Mouse (Mus musculus) lung, embryonic 16.5 days (tissue): ENCODE measurements around the gene Brms1. TPM values are rescaled to one million over a fixed set of nuclear protein-coding genes. Genes with fewer than 3 reads are reported as not detected.
A peak's percentile ranks its signal among the peaks of the same experiment; 100 is the strongest.

Experiments
- ATAC-seq: fragments of 200-750 bp; cut with Nextera tagmentation; 2 replicates; pipeline ENCODE4 v1.8.0; 2017; ENCODE audit warnings: low read depth, mild to moderate bottlenecking, moderate library complexity
- H3K27ac ChIP-seq: fragments of 300-500 bp; sonication (generic); 2 replicates; pipeline ENCODE4 v1.5.1; 2014; ENCODE audit warnings: mild to moderate bottlenecking, control low read depth, low read length
- H3K27me3 ChIP-seq: fragments of 300-500 bp; sonication (generic); 2 replicates; pipeline ENCODE4 v1.6.1; 2014; ENCODE audit warnings: low read depth, low read length, mixed read lengths; ENCODE audit not compliant: control insufficient read depth, insufficient read depth
- H3K36me3 ChIP-seq: fragments of 300-500 bp; sonication (generic); 2 replicates; pipeline ENCODE4 v1.6.1; 2014; ENCODE audit warnings: low read length; ENCODE audit not compliant: control insufficient read depth, insufficient read depth
- H3K4me1 ChIP-seq: fragments of 300-500 bp; sonication (generic); replicated peaks from 2 replicates; pipeline ENCODE4 v1.6.1; 2014; ENCODE audit warnings: low read length, mixed read lengths; ENCODE audit not compliant: control insufficient read depth, insufficient read depth
- H3K4me2 ChIP-seq: fragments of 300-500 bp; sonication (generic); 2 replicates; pipeline ENCODE4 v1.6.1; 2014; ENCODE audit warnings: low read depth, low read length, control low read depth
- H3K4me3 ChIP-seq: fragments of 300-500 bp; sonication (generic); 2 replicates; pipeline ENCODE4 v1.5.1; 2014; ENCODE audit warnings: mild to moderate bottlenecking, low read length, control low read depth
- H3K9ac ChIP-seq: fragments of 300-500 bp; sonication (generic); 2 replicates; pipeline ENCODE4 v1.6.1; 2014; ENCODE audit warnings: low read length, control low read depth
- H3K9me3 ChIP-seq: fragments of 300-500 bp; sonication (generic); 2 replicates; pipeline ENCODE4 v1.6.1; 2016; ENCODE audit warnings: low read length; ENCODE audit not compliant: control insufficient read depth
- WGBS: fragments of 180-500 bp; shearing (Covaris S2); extraction: QIAGEN DNeasy Blood & Tissue Kit; methylation state at CpG from one replicate; pipeline ENCODE4 v1.1.7; 2014; 5-methylcytosine and 5-hydroxymethylcytosine counted together
- polyA plus RNA-seq: library from polyadenylated mRNA; unstranded; fragments of >200 nt; fragmentation: Nextera tagmentation; extraction: Ambion mirVana; gene quantifications from 2 replicates; pipeline ENCODE4 v1.2.1, GENCODE M21; 2015

Brms1 gene
- polyA plus RNA-seq, 1 experiment from 2014 or later = 41.6 TPM

- Histone ChIP-seq H3K36me3 (no peaks in the 10 kb centered on the region), H3K27me3 (no peaks in the 10 kb centered on the region), H3K4me2 (no peak overlapping the region), H3K9ac (no peak overlapping the region), H3K4me3 (no peak overlapping the region), H3K9me3 (no peaks in the 10 kb centered on the region), H3K4me1 (peaks cover 20% of the 10 kb centered on the region), H3K27ac (no peak overlapping the region)
- ATAC-seq = no peak
- 78% methylated on average over 4 of the region's 4 CpGs for WGBS
These were observed 4.6 kb upstream of the Brms1 start for GRCm38 (mm10) chr19:5036577-5036976.

- ATAC-seq = peak; percentile 40
- H3K9ac ChIP-seq = peak overlapping the region; percentile 96
- H3K9me3 ChIP-seq = no peaks in the 10 kb centered on the region
- peak overlapping the region; percentile 97 for H3K4me3 ChIP-seq
- H3K27ac ChIP-seq = peak overlapping the region; percentile 82
- H3K4me2 ChIP-seq = peak overlapping the region; percentile 99
- no peaks in the 10 kb centered on the region for H3K36me3 ChIP-seq
- WGBS = 1% methylated on average over 32 of the region's 32 CpGs
- H3K4me1 ChIP-seq = peaks cover 25% of the 10 kb centered on the region
- no peaks in the 10 kb centered on the region for H3K27me3 ChIP-seq
These were observed 3.2 kb upstream of the Brms1 start for GRCm38 (mm10) chr19:5037678-5038571.

- Histone ChIP-seq H3K4me1 (peaks cover 25% of the 10 kb centered on the region), H3K4me2 (peak within 1 kb of the TSS; percentile 99), H3K9ac (peak within 1 kb of the TSS; percentile 96), H3K9me3 (no peaks in the 10 kb centered on the region), H3K27ac (peak within 1 kb of the TSS; percentile 82), H3K4me3 (peak within 1 kb of the TSS; percentile 97), H3K36me3 (no peaks in the 10 kb centered on the region), H3K27me3 (no peaks in the 10 kb centered on the region)
- WGBS = under 1% methylated on average over 43 of the region's 44 CpGs
- ATAC-seq = peak; percentile 94
These were observed 2.4 kb upstream of the Brms1 start, which contains the start of the genes B4gat1 and AC124502.3 for GRCm38 (mm10) chr19:5038709-5039156. TSS of gene B4gat1 (plus strand) at chr19:5038826. TSS of gene AC124502.3 (plus strand) at chr19:5038891.

- peak overlapping the region; percentile 97 for H3K4me3 ChIP-seq
- peaks cover 25% of the 10 kb centered on the region for H3K4me1 ChIP-seq
- 0 out of 2 replicates have a peak, but pooled peaks cover 2% of the 10 kb centered on the region for H3K36me3 ChIP-seq
- 9% methylated on average over 41 of the region's 41 CpGs for WGBS
- peak overlapping the region; percentile 99 for H3K4me2 ChIP-seq
- H3K27me3 ChIP-seq = no peaks in the 10 kb centered on the region
- peak overlapping the region; percentile 96 for H3K9ac ChIP-seq
- ATAC-seq = peak; percentile 10; the same call in 1 of the 2 replicates
- peak overlapping the region; percentile 82 for H3K27ac ChIP-seq
- no peaks in the 10 kb centered on the region for H3K9me3 ChIP-seq
These were observed 1.6 kb upstream of the Brms1 start for GRCm38 (mm10) chr19:5039301-5040114.

- no peaks in the 10 kb centered on the region for H3K9me3 ChIP-seq
- peak overlapping the region; percentile 92 for H3K9ac ChIP-seq
- peak overlapping the region; percentile 72 for H3K27ac ChIP-seq
- peak overlapping the region; percentile 99 for H3K4me2 ChIP-seq
- peaks cover 7% of the 10 kb centered on the region; the same call in 1 of the 2 replicates for H3K36me3 ChIP-seq
- ATAC-seq = no peak; the same call in 1 of the 2 replicates
- no peaks in the 10 kb centered on the region for H3K27me3 ChIP-seq
- peaks cover 25% of the 10 kb centered on the region for H3K4me1 ChIP-seq
- H3K4me3 ChIP-seq = peak overlapping the region; percentile 97
- WGBS = 2% methylated on average over 16 of the region's 16 CpGs
These were observed 434 bp downstream of the Brms1 start for GRCm38 (mm10) chr19:5041588-5041987.

- Histone ChIP-seq H3K9me3 (no peaks in the 10 kb centered on the region), H3K4me1 (peaks cover 14% of the 10 kb centered on the region), H3K36me3 (peaks cover 17% of the 10 kb centered on the region), H3K27me3 (no peaks in the 10 kb centered on the region), H3K9ac (no peak overlapping the region), H3K27ac (no peak overlapping the region), H3K4me2 (no peak overlapping the region), H3K4me3 (no peak overlapping the region)
- 68% methylated on average over 4 of the region's 4 CpGs for WGBS
- no peak for ATAC-seq
These were observed 4.4 kb downstream of the Brms1 start for GRCm38 (mm10) chr19:5045531-5045930.

GRCm38 (mm10) chr19:5048138-5049056 lies 7.2 kb downstream of the Brms1 start:
- Histone ChIP-seq H3K4me3 (no peak overlapping the region), H3K9ac (no peak overlapping the region), H3K4me1 (peaks cover 19% of the 10 kb centered on the region), H3K27me3 (peaks cover 3% of the 10 kb centered on the region; the same call in 1 of the 2 replicates), H3K9me3 (no peaks in the 10 kb centered on the region), H3K36me3 (peaks cover 17% of the 10 kb centered on the region), H3K4me2 (no peak overlapping the region), H3K27ac (no peak overlapping the region)
- WGBS = 78% methylated on average over 13 of the region's 14 CpGs
- ATAC-seq = no peak

- 71% methylated on average over 6 of the region's 6 CpGs for WGBS
These were observed 8.2 kb downstream of the Brms1 start for GRCm38 (mm10) chr19:5049325-5049724.

More at GRCm38 (mm10) chr19:5049325-5049724, 8.2 kb downstream of the Brms1 start:
- Histone ChIP-seq H3K4me2 (no peak overlapping the region), H3K36me3 (peaks cover 15% of the 10 kb centered on the region), H3K27me3 (peaks cover 3% of the 10 kb centered on the region; the same call in 1 of the 2 replicates), H3K27ac (no peak overlapping the region), H3K9me3 (no peaks in the 10 kb centered on the region), H3K4me3 (no peak overlapping the region), H3K9ac (no peak overlapping the region), H3K4me1 (peaks cover 19% of the 10 kb centered on the region)
- no peak for ATAC-seq
